Mouse (Mus musculus) testis, postnatal 10 days (tissue): Measurements from ENCODE around the gene Lsp1.
A peak's percentile ranks its signal among the peaks of the same experiment; 100 is the strongest.

Experiments
- DNase-seq: peaks from one replicate; pipeline ENCODE4 v3.0.0; 2021; ENCODE audit warnings: low spot score

Lsp1 gene

DNA sequence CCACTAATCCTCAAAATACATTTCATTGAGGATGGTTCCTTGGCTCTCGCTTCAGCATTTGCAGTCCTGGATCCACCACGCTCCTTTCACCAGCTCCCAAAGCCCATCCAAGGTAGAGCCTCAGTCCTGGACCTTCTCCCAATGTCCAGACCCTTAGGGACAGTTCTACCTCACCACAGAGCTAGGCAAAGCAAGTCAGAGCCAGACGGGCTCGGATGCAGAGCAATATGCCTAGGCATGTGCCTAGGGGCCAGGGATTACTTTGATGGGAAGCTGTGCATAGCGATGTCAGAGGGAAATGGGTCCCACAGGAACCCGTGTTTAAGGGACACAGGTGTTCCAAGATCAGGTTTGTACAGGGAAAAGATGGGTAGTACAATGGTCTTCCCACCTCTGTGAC lies 15.3 kb upstream of the Lsp1 start:
- no peak for DNase-seq

DNA sequence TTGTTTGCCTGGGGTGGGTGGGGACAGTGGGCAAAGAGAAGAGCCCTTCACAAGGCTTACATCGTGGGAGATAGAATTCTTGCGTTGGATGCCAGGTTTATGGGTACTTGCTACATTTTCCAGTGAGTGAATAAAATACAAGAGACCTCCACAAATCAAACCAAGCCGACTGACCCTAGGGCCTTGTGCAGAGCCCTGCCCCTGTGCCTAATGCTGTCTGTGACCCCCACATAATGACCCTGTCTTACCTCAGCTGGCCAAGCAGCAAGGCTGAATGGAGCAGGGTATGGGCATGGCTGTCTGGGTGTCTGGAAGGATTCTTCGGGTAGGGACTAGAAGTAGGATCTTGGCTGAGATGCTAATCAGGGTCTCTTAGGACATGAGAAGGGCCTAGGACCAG lies 14.3 kb upstream of the Lsp1 start:
- DNase-seq, result no peak

DNA sequence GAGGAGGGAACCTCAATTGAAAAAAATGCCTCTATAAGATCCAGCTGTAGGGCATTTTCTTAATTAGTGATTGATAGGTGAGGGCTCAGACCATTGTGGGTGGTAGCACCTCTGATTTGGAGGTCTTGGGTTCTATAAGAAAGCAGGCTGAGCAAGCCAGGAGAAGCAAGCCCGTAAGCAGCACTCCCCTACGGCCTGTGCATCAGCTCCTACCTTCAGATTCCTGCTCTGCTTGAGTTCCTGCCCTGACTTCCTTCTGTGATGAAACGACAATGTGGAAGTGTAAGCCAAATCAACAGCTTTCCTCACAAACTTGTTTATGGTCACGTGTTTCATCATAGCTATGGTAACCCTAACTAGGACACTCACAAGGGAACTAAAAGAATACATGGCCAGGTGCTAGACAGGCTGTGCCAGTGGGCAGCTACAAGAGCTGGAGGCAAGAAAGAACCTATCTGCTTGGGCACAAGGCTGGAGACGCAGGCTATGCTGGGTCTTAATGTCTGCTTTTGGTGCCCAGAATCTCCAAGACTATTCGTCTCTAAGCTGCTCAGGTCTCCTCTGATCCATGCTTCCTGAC lies 11.5 kb upstream of the Lsp1 start:
- DNase-seq, result peak; percentile 29

DNA sequence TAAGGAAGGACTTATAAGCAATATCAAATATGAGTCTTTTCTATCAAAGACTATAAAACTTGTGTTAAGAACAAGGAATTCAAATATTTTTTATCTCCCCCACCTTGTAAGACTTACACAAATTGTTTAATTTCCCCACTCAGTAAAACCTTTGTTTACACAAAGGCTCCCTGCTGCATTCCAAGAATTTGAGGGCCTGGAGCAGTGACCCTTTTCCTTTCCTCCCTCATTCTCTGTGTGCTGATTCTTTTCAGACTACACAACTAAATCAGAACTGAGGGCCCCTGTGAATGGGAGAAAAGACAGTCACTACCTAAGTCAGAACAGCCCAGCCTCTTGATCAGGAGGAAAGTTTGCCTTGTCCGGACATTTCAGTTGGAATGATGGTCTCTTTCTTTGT lies 5.9 kb upstream of the Lsp1 start:
- peak; percentile 12 for DNase-seq

DNA sequence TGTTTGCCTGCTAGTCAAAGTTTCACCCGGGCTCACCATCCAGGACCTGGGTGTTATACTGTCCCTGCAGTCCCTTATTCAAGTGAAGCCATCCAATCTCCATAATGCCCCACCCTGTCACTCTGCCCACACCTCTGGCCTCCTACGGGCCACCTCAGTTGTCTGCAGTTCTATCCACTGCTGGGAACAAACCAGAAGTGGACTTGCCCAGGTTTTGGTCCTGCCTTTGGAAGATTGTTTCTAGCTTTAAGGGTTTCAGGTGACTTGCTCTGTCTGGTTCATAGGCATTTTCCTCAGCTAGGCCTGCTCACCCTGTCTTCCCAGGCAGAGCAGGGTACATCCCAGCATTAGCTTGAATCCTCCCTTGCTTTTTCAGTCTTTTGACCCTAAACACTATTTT lies 5.4 kb upstream of the Lsp1 start:
- peak; percentile 32 for DNase-seq

DNA sequence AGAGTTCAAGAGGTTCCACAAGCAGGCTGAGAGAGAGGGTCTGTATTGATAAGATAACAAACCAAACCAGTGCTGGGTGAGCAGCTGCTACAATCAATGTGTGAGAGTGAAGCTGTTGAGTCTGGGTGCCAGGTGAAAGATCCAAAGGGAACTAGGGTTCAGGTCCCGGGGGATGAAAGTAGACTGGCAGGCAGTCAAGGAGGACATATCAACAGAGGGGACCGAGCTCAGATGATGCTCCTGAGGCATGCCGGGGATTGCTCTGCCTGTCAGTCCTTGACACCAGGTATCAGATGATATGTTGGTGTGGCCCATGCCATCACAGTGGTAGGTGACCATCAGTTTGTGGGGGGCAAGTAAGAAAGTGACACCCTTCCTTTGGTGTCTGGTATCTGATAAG lies 3.8 kb upstream of the Lsp1 start:
- peak; percentile 41 for DNase-seq

DNA sequence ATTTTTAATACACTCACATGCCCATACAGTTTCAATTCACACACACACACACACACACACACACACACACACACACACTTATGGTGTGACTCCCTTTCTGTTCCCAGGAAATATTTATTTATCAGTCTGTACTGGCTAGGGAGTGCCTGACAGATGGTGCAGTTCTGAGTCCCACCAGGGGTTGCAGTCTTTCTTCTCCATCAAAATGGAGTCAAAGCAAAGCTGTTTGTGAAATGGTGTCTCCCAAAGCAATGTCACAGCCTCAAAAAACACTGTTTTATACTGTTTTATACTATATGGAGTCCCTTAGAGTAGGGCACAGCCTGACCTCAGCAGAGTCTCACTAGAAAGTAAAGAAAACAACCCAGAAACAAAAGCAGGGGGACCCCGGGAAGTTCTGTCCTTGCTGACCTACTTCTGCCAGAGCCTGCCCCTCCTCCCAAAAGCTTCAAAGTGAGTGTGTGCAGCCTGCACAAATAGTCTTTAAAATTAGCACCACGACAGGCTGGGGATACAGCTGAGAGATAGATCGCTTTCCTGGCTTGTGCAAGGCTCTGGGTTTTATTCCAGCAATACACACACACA lies 3.3 kb upstream of the Lsp1 start:
- DNase-seq, result peak; percentile 71

DNA sequence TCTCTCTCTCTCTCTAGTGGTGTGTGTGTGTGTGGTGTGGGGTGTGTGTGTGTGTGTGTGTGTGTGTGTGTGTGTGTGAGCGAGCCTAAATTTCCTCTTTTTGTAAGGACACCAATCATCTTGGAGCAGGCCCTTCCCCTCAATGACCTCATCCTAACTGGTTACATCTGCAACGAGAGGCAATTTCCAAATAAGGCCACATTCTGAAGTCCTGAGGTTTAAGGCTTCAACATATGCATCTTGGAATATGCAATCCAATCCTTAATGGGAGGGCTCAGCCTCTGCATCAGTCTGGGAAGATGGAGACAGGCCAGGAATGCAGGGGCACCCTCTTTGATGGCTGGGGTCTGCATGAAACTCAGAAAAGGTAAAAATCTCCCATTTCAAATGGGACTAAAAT lies 2.6 kb upstream of the Lsp1 start:
- peak; percentile 42 for DNase-seq

DNA sequence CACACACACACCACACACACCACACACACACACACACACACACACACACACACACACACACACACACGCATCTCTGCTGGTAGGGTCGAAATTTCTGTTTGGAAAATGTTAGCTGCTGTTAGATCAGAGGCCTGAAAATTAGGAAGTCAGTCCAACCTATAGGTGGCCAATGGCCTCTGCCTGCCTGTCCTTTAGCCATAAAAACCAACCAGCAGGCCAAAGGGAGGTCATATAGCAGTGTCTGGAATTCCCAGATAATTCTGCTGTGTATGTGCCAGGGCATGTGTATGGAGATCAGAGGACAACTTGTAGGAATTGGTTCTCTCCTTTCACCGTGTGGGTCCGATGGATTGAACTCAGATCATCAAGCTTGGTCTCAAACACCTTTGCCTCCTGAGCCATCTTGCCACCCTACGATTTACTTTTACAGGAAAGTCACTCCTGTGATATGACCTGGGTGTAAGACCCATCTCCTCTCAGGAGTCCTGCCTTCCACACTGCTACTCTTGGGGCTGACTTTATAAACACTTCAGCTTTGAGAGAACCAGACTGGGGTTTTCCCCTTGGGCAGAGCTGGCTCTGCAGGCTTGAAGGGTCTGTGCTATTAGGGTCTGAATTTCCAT lies 1.8 kb upstream of the Lsp1 start:
- DNase-seq, result peak; percentile 32

DNA sequence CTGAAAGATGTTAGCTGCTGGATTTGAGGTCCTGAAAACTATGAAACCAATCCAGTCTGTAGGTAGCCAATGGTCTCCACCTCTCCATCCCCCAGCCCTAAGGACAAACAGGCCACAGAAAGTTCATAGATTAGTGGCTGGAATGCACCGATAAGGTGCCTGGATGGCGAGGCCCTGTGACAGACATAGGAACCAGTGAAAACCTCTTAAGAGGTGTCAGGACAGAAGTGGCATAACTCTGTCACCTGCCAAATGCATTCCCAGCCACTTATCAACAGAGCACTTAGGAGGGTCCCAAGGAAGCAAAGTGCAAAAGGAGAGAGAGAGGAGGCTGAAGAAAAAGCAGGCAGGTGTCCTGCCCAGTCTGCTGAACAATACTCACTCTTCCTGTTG lies 1.3 kb upstream of the Lsp1 start:
- peak; percentile 31 for DNase-seq

DNA sequence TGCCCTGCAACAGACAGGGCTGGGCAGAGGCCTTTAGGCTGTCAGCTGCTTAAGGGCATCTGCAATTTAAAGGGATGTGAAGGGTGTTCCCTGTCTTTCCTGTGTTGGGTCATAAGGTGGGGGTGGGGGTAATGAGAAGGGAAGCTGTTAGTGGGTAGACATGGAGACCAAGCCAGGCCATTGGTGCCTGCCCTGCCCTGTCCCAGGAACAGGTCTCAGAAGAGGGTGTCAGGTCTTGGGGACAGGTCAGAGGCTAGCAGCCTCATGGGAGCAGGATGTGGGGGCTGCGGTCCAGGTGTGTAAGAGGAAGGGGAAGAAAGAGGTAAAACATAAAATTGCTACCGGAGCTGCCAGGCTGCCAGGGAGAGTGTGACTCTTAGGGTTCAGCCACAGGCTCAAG lies 837 bp downstream of the Lsp1 start:
- DNase-seq, result peak; percentile 38

DNA sequence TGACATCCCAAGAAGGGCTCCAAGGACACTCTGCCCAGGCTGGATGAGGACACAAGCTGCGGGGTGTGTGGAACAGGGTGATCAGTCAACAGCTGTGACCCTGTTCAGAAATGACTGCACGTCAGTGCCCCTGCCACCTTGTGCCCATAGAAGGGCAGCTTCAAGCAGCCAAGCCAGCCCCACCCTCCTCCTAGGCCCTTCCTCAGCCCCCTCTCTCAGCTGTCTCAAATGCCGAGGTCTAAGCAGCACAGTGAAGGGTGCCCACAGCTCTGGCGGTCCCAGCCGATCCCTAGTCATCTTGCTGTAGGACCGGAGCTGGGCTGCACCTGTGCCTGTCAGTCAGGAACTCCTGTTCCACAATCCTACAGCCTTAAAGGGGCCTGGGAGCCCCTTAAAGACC lies 1.6 kb downstream of the Lsp1 start:
- DNase-seq, result peak; percentile 40

DNA sequence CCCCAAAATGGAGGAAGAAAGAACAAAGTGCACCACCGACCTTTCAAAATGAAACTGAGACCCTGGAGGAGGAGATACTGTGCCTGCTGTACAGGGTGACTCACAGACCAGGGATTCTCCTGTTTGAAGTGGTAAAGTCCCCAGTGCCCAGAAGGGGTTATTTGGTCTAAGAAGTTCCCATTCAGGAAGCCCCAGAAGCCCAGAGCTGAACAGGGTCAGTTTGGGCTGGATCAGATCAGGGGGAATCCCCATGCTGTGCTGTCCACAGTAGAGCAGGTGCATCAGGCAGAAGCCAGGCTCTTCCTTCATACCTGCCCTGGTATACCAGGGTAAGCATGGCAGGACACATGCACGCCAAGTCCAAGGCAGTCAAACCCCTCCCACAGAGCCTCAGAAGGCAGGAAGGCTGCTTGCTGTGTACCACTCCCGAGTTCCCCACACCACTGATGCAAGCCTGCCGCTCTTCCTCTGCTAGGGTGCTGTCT lies 2.0 kb downstream of the Lsp1 start:
- DNase-seq, result peak; percentile 36

DNA sequence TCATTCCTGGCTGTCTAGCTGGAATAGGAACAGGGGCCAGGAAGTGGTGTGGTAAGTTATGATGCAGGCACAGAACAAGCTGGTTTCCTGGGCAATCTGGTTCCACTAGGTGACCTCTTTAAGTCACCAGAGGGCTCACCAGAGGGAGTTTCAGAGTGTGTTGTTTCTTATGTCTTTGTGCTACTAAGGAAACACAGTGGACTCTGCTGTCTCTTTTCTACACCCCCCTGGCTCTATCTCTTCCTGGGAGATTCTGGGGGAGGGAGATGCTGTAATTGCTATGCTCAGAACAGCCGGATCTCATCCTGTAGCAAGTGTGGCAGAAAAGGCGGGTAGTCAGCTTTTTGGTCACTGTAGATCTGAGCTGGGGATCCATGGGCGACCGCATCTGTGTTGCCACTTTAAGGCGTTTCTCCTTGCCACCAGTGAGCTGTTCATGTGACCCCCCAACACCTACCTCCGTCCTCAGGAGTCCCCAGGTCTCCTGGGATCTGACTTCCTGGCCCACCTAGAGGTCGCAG lies 9.6 kb downstream of the Lsp1 start:
- peak; percentile 48 for DNase-seq

DNA sequence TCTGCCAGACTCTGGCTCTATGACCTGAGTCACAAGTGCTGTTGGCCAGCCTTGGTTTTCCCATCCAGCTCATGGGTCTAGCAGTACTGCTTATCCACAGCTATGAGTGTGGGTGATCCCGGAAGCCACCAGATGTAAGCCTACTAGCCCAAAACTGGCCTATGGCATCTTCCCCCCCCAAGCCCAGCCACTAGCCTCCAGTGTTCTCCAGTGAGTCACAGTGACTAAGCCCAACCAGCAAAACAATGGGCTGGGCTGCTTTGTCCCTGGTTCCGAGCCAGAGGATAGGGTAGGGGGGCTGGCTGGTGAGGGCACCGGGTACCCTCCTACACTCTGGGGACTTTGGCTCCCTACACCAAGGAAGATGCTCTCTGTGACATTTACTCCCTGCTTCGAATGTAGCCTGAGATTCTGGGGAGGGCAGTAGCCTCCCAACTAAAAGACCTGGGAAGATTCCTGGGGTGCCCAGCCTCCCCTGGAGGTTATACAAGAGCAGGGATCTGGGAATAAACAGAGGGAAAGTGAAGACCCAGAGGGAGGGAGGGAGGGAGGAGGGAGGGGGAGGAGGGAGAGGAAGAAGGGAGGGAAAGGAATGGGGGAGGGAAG lies 10.3 kb downstream of the Lsp1 start:
- DNase-seq, result peak; percentile 81

DNA sequence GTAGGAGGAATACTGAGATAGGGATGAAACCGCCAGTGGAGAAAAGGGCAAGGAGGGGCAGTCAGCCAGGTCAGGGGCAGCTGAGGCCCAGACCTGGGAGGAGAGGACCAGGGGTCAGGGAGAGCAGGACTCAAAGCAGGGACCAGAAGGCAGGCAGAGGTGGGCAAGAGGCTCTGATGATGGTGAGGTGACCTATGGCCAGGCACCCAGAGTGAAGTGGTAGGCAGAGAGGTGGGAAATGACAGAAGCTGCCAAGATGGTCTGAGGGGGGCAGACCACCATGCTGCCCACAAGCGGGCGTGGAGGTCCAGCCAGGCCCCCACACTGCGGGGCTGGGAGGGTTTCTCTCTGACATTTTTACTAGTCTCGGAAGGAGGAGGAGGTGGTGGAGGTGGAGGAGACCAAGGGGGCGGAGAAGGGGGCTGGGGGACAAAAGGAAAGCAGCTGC lies 10.8 kb downstream of the Lsp1 start:
- DNase-seq, result peak; percentile 59

DNA sequence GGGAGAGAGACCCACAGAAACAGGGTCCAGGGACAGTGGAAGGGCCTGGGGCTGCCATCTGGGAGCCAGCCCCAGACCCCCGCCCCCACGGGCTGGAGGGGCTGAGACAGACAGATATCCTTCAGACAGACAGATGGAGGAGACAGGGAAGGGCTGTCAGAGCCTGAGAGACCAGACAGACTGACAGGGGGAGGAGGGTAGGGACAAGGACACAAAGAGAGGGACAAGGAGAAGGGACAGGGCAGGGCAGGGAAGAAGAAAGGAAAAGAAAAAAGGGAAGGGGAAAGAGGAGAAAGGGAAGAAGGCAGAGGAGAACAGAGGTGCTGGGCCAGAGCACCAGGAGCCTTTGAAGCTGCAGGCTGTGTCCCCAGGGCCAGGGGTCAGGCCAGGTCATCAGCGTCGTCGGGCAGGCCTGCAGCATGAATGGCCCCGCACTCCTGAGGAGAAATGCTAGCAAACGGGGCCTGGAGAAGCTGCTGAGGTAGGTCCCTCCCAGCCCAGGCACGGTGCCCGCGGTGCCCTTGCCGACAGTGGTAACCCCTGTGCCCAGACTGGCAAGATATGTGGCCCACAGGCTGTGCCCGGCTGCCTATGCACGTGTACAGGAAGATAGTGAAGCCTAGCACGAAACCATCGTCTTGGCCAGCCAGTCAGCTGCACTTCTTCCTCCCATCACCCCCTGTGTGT lies 11.4 kb downstream of the Lsp1 start:
- peak; percentile 72 for DNase-seq

DNA sequence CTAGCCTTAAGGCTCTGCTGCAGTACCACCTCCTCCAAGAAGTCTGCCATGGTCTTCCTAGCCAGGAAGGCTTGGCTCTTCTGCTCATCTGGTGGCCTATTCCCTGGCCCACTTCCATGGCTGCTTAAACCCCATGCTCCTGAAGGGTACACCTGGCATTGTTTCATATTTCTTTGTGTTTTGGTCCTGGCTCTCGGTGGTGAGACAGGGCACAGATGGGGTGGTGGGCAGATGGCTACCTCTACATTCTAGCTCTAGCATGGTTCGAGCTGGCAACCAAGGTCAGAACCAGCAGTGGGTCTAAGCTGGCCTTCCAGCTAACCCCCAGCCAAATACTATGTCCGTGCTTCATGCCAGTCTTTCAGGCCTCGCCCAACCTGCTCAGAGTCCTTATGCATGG lies 12.3 kb downstream of the Lsp1 start:
- DNase-seq, result peak; percentile 38

DNA sequence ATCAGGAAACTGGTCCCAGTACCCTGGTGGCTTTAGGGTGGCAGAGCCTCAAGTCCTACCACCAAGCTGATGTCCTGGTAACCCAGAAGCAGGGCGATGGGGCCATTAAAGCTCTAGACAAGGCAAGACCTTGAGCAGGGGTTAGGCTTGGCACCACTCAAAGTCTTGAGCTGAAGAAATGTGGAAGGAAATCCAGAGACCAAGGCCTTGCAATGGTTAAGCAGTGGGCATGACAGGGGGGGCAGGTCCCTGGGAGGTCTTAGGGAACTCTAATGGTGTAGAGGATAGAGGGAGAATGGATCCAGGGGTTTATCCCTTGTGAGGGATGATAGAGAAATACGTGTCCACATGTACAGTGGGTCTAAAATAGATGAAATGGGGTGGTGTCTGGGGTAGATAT lies 12.9 kb downstream of the Lsp1 start:
- DNase-seq, result peak; percentile 36

DNA sequence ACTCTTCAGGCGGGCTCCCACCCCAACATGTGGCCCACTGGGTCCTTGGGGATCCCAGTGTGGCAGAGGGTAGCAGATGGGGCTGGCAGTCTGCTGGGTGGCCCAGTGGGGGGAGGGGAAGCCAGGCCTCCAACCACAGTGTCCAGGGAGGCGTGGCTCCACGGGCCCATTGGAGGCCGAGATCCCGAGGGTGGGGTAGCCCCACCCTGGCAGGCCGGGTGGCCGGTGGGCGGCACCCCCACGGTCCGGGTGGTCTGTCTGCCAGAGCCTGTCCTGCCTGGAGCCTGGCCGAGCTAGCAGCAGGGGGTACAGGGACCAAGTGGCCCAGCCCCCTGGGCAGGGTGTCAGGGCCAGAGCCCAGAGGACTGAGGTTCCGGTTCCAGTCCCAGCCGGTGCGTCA lies 14.2 kb downstream of the Lsp1 start:
- DNase-seq, result peak; percentile 81

DNA sequence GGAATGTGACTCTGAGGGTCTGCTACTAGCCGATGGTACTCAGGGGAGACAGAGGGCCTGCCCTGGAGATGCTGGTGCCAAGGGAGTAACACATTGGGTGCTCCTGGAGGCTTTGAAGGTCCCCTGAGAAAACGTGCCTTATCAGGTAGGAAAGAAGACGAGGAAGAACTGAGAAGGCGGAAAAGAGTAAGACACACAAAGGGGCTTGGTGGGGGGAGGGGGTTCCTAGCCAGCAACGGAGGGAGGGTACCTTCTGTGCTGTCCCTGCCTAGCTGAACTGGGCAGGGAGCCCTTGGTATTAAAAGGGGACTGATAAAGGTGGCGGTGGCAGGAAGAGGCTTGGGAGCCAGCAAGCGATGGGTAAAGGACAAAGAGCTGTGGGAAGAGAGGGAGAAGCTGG lies 15.0 kb downstream of the Lsp1 start:
- DNase-seq, result no peak

DNA sequence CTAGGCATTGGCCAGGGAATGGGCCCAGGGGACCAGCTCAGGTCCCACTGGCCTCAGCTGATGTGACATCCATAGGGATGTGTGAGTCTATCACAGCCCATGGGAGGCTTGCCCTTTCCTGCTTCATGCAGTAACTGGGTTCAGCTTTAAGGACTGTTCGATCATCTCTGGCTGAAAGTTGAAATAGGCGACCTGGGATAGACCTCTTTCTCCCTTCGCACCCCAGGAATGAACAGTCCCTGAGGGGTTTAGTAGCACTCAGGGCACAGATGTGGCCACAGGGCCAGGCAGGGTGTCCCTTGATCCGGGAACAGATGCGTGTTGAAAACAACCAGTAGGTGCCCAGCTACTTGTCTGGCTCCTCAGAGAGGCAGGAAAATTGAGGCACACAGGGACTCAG lies 15.7 kb downstream of the Lsp1 start:
- no peak for DNase-seq
